Mouse (Mus musculus) ES-E14 (cell line): Measurements from ENCODE around the gene Loxl1. TPM values are rescaled to one million over a fixed set of nuclear protein-coding genes. Genes with fewer than 3 reads are reported as not detected.

ENCODE experiments used
- DNase-seq: peaks from one replicate; pipeline ENCODE4 v3.0.0-alpha.2; 2013; ENCODE audit warnings: low read depth, low spot score
- H3K27ac ChIP-seq: 2 replicates; pipeline ENCODE4 v1.5.1; 2012; ENCODE audit warnings: low read depth, mild to moderate bottlenecking, low read length, moderate library complexity, mixed read lengths; ENCODE audit not compliant: poor library complexity, insufficient read depth, severe bottlenecking
- H3K36me3 ChIP-seq: 2 replicates; pipeline ENCODE4 v1.6.1; 2012; ENCODE audit warnings: mild to moderate bottlenecking, low read length, moderate library complexity, mixed read lengths; ENCODE audit not compliant: control insufficient read depth, poor library complexity, insufficient read depth, severe bottlenecking
- H3K4me1 ChIP-seq, 2 experiments: fragments of 150-350 bp in 1 of 2; sonication (generic) in 1 of 2; 2 replicates each; pipeline ENCODE4 v1.6.1; 2012; ENCODE audit warnings: low read length in 2 of 2, mild to moderate bottlenecking in 1 of 2, mixed read lengths in 1 of 2; ENCODE audit not compliant: control insufficient read depth in 2 of 2, insufficient read depth in 2 of 2, poor library complexity in 1 of 2
- H3K4me3 ChIP-seq, 2 experiments: fragments of 150-350 bp in 1 of 2; sonication (generic) in 1 of 2; 2 replicates each; pipeline ENCODE4 v1.5.1; 2012; ENCODE audit warnings: low read length in 2 of 2, low read depth in 1 of 2, mild to moderate bottlenecking in 1 of 2, mixed read lengths in 1 of 2; ENCODE audit not compliant: insufficient read depth in 1 of 2, poor library complexity in 1 of 2, severe bottlenecking in 1 of 2
- H3K9ac ChIP-seq: 2 replicates; pipeline ENCODE4 v1.6.1; 2012; ENCODE audit warnings: low read depth, mild to moderate bottlenecking, low read length, mixed read lengths; ENCODE audit not compliant: poor library complexity, insufficient read depth, severe bottlenecking
- H3K9me3 ChIP-seq: fragments of 150-350 bp; sonication (generic); 2 replicates; pipeline ENCODE4 v1.6.1; 2012; ENCODE audit warnings: low read depth, mild to moderate bottlenecking, low read length; ENCODE audit not compliant: control insufficient read depth, insufficient read depth
- CHD2 ChIP-seq: IDR thresholded peaks from 2 replicates; pipeline ENCODE4 v1.6.1; 2014; ENCODE audit warnings: mild to moderate bottlenecking, low read depth, low read length, inconsistent platforms
- HCFC1 ChIP-seq: IDR thresholded peaks from 2 replicates; pipeline ENCODE4 v1.6.1; 2012; ENCODE audit warnings: low read length, inconsistent platforms, borderline replicate concordance; ENCODE audit not compliant: insufficient read depth
- MAFK ChIP-seq: IDR thresholded peaks from 2 replicates; pipeline ENCODE4 v1.6.1; 2014; ENCODE audit warnings: mild to moderate bottlenecking, low read depth, low read length, inconsistent platforms; ENCODE audit not compliant: insufficient read depth
- ZC3H11A ChIP-seq: IDR thresholded peaks from 2 replicates; pipeline ENCODE4 v1.6.1; 2012; ENCODE audit warnings: low read depth, mild to moderate bottlenecking, inconsistent platforms, low read length, borderline replicate concordance
- ZNF384 ChIP-seq: IDR thresholded peaks from 2 replicates; pipeline ENCODE4 v1.6.1; 2012; ENCODE audit warnings: low read depth, low read length, inconsistent platforms
- in situ Hi-C, 2 experiments: fragments of 600-800 bp; cut with MboI; formaldehyde crosslinking; loops; one replicate each; pipeline ENCODE4 v1.15.1; 2025; ENCODE audit warnings: low sequenced_read_pairs in 2 of 2, inconsistent platforms in 1 of 2; ENCODE audit not compliant: unreplicated experiment in 2 of 2
- total RNA-seq: library from RNA; depleted of rRNA; stranded (reverse); fragments of 300-350 nt; gene quantifications from 2 replicates; pipeline ENCODE4 v1.2.3, GENCODE M21; 2012

The Loxl1 gene
- total RNA-seq, 1 experiment = 8.4 TPM

- H3K36me3 ChIP-seq = no peaks in the 10 kb centered on the region
- H3K4me1 ChIP-seq = peaks cover 4 to 11% of the 10 kb centered on the region in 2 experiments; a peak in 2 of 4 replicates
- H3K27ac ChIP-seq = peak overlapping the region; percentile 100
- no peak for DNase-seq
- peak overlapping the region; percentile 52 for H3K9ac ChIP-seq
- in situ Hi-C loops = no loop called here
- no peak overlapping the region for H3K4me3 ChIP-seq
- TF ChIP-seq HCFC1 (no peak), ZC3H11A (no peak), MAFK (no peak), CHD2 (no peak), ZNF384 (no peak)
- no peaks in the 10 kb centered on the region for H3K9me3 ChIP-seq
Measured at GRCm38 (mm10) chr9:58278313-58278712, 34.7 kb downstream of the Loxl1 start.

GRCm38 (mm10) chr9:58276346-58276745 lies 36.6 kb downstream of the Loxl1 start:
- no peaks in the 10 kb centered on the region for H3K9me3 ChIP-seq
- no peak for TF ChIP-seq ZNF384
- TF ChIP-seq HCFC1 = no peak
- no peak for TF ChIP-seq ZC3H11A
- TF ChIP-seq MAFK = no peak
- no peak for TF ChIP-seq CHD2
- in situ Hi-C loops = no loop called here
- H3K36me3 ChIP-seq = no peaks in the 10 kb centered on the region
- no peak for DNase-seq
- H3K4me1 ChIP-seq = peaks cover 8 to 19% of the 10 kb centered on the region in 2 experiments; a peak in 3 of 4 replicates
- H3K27ac ChIP-seq = peak overlapping the region; percentile 100
- H3K4me3 ChIP-seq = peak overlapping the region; percentile 30 to 64; a peak in 3 of 4 replicates
- H3K9ac ChIP-seq = peak overlapping the region; percentile 77

- H3K4me1 ChIP-seq = peaks cover 10 to 19% of the 10 kb centered on the region in 2 experiments; a peak in 3 of 4 replicates
- TF ChIP-seq ZC3H11A (no peak), MAFK (no peak), ZNF384 (no peak), HCFC1 (no peak), CHD2 (no peak)
- no peaks in the 10 kb centered on the region for H3K9me3 ChIP-seq
- DNase-seq = no peak
- H3K27ac ChIP-seq = peak overlapping the region; percentile 100
- H3K4me3 ChIP-seq = peak overlapping the region; percentile 3 to 64; a peak in 3 of 4 replicates
- H3K9ac ChIP-seq = peak overlapping the region; percentile 77
- in situ Hi-C loops = no loop called here
- H3K36me3 ChIP-seq = no peaks in the 10 kb centered on the region
Measured at GRCm38 (mm10) chr9:58275797-58276196, 37.2 kb downstream of the Loxl1 start.

GRCm38 (mm10) chr9:58275115-58275774 lies 37.7 kb downstream of the Loxl1 start:
- H3K4me3 ChIP-seq = peak overlapping the region; percentile 3 to 64; a peak in 3 of 4 replicates
- TF ChIP-seq HCFC1 (no peak), MAFK (peak; percentile 62), ZNF384 (peak; percentile 86), CHD2 (no peak), ZC3H11A (no peak)
- peaks cover 11 to 19% of the 10 kb centered on the region in 2 experiments; a peak in 3 of 4 replicates for H3K4me1 ChIP-seq
- in situ Hi-C loops = no loop called here
- peak overlapping the region; percentile 100 for H3K27ac ChIP-seq
- H3K9me3 ChIP-seq = no peaks in the 10 kb centered on the region
- peak overlapping the region; percentile 77 for H3K9ac ChIP-seq
- DNase-seq = no peak
- no peaks in the 10 kb centered on the region for H3K36me3 ChIP-seq
